Mouse (Mus musculus): ENCODE results near the gene Birc5.

DNA sequence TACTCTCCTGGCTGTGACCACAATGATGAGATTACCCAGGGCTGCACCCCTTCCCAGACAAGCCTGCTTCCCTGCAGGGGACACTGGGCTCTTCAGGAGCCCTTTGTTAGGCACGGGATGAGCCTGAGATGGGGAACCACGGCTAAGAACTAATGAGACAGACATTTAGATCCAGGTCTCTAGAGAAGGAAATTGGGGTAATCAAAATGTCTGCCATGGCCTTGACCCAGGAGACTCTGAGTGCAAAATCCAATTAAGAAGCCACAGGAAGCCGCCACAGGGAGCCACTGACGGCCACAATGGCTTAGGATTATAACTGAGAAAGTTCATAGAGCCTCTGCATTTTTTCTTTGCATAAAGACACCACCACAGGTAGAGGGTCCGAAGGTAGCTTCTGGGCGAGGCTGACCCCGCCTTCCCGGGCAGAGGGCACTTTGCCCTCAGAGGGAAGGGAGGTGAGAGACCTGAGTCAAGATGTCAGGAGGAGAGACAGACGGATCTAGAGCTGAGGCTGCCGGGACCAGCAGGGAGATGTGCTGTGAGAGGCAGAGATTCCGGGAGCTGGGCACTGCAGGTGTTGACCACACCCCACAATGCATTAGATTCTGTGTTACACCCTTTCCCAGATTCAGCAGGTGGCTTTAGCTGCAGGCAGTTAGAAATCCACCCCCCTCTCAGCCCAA lies 14.3 kb downstream of the Birc5 start:
- TF ChIP-seq POLR2A (IDR thresholded peaks at IDR 0.05; ENCODE audit: control insufficient read depth, extremely low read depth, insufficient read depth, low read length, poor library complexity), result no peak
- no peak for TF ChIP-seq CTCF (IDR thresholded peaks at IDR 0.05; ENCODE audit: borderline replicate concordance, control insufficient read depth, extremely low read depth, insufficient read depth, low read length, poor library complexity)
